Mouse (Mus musculus) megakaryocyte progenitor cell, adult 5-6 weeks (primary cell): ENCODE data around the gene Cbr1. TPM values are rescaled to one million over a fixed set of nuclear protein-coding genes. Genes with fewer than 3 reads are reported as not detected.
"Not testable (repeated sequence)": the region's sequence is repeated elsewhere in the genome, so short reads cannot be mapped to it uniquely, and the experiment has no call there.

ENCODE experiments used
- ATAC-seq: replicated peaks from 2 replicates; pipeline ENCODE4 v1.8.0; 2016; ENCODE audit warnings: mild to moderate bottlenecking, moderate TSS enrichment, inconsistent platforms; ENCODE audit not compliant: poor library complexity
- total RNA-seq, 2 experiments: library from RNA; stranded (forward) in 1 of 2; stranded (reverse) in 1 of 2; fragments of 157-497, 149-512 nt in 1 of 2; fragments of 200-1000 nt in 1 of 2; gene quantifications; 2 replicates each; pipeline versions ENCODE4 v1.2.3 to v1.2.4; 2015 to 2017

Cbr1 gene
- total RNA-seq, 2 experiments from 2014 or later, result 15.2 to 27.4 TPM

GRCm38 (mm10) chr16:93596807-93597206 lies 8.8 kb upstream of the Cbr1 start:
- no peak for ATAC-seq

GRCm38 (mm10) chr16:93597551-93597950 lies 8.1 kb upstream of the Cbr1 start:
- no peak for ATAC-seq

GRCm38 (mm10) chr16:93599461-93599860 lies 6.2 kb upstream of the Cbr1 start:
- ATAC-seq, result no peak

- peak; percentile 69 for ATAC-seq
Measured at GRCm38 (mm10) chr16:93603439-93604212, 2.0 kb upstream of the Cbr1 start, which contains the start of gene Setd4. TSS of gene Setd4 (minus strand) at chr16:93604063.

- no peak for ATAC-seq
Measured at GRCm38 (mm10) chr16:93604481-93604969, 1.1 kb upstream of the Cbr1 start.

- ATAC-seq, result no peak
Measured at GRCm38 (mm10) chr16:93606146-93606545, 493 bp downstream of the Cbr1 start.

- ATAC-seq, result peak; percentile 63
Measured at GRCm38 (mm10) chr16:93607669-93608101, 2.0 kb downstream of the Cbr1 start.

GRCm38 (mm10) chr16:93608731-93609130 lies 3.1 kb downstream of the Cbr1 start:
- no peak for ATAC-seq

- ATAC-seq, result no peak
Measured at GRCm38 (mm10) chr16:93609796-93610195, 4.1 kb downstream of the Cbr1 start.

- no peak for ATAC-seq
Measured at GRCm38 (mm10) chr16:93610961-93611360, 5.3 kb downstream of the Cbr1 start.

GRCm38 (mm10) chr16:93615118-93615870 lies 9.6 kb downstream of the Cbr1 start:
- ATAC-seq, result peak; percentile 98

GRCm38 (mm10) chr16:93623759-93624158 lies 18.1 kb downstream of the Cbr1 start:
- ATAC-seq, result not testable (repeated sequence)

GRCm38 (mm10) chr16:93624671-93625070 lies 19.0 kb downstream of the Cbr1 start:
- ATAC-seq, result no peak

- ATAC-seq, result peak; percentile 72
Measured at GRCm38 (mm10) chr16:93626745-93627144, 21.1 kb downstream of the Cbr1 start.

- ATAC-seq, result no peak
Measured at GRCm38 (mm10) chr16:93627761-93628400, 22.2 kb downstream of the Cbr1 start, which contains the start of gene Gm5678. TSS of gene Gm5678 (plus strand) at chr16:93628097.

GRCm38 (mm10) chr16:93644006-93644405 lies 38.4 kb downstream of the Cbr1 start:
- no peak for ATAC-seq

- ATAC-seq, result peak; percentile 58
Measured at GRCm38 (mm10) chr16:93648441-93649183, 43.0 kb downstream of the Cbr1 start.
